Mouse (Mus musculus) ES-Bruce4 (cell line): ENCODE data around the gene Fam196b.

Experiments used
- CTCF ChIP-seq: IDR thresholded peaks from one replicate; pipeline ENCODE4 v1.8.1; 2011; ENCODE audit warnings: low read depth, low read length
- EP300 ChIP-seq: IDR thresholded peaks from 2 replicates; pipeline ENCODE4 v1.6.1; 2011; ENCODE audit warnings: low read depth, low read length; ENCODE audit not compliant: insufficient read depth
- POLR2A ChIP-seq: IDR thresholded peaks from one replicate; pipeline ENCODE4 v1.8.1; 2011; ENCODE audit warnings: low read length; ENCODE audit not compliant: insufficient read depth

DNA sequence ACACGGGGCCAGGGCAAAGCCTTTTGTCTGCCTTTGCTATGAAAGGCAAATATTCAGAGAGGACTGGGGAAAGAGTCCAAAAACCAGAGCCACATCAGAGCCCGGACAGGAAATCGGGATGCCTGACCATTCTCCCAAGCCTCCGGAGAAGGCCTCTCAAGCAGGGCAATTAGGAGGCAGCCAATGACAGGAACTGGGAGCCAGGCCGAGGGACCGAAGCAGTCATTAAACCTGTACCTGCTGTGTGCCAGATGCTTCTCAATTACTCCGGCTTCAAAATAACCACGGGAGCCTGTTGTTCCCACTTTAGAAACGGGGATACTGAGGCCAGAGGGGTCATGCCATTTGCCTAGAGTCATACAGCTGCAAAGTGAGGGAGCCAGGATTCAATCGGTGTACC is 42.6 kb upstream of the Fam196b start:
- no peak for TF ChIP-seq EP300
- no peak for TF ChIP-seq POLR2A
- no peak for TF ChIP-seq CTCF
